Mouse (Mus musculus) embryonic facial prominence, embryonic 11.5 days (tissue): ENCODE data around the gene Mrpl51. TPM values are rescaled to one million over a fixed set of nuclear protein-coding genes. Genes with fewer than 3 reads are reported as not detected.

Experiments used
- ATAC-seq: fragments of 200-750 bp; cut with Nextera tagmentation; replicated peaks from 2 replicates; pipeline ENCODE4 v1.8.0; 2017; ENCODE audit warnings: low read depth; ENCODE audit not compliant: insufficient number of reproducible peaks, low FRiP score, low TSS enrichment
- DNase-seq: peaks from one replicate; pipeline ENCODE4 v3.0.0-alpha.2; 2015; ENCODE audit warnings: low spot score
- H3K27ac ChIP-seq: fragments of 300-500 bp; sonication (generic); replicated peaks from 2 replicates; pipeline ENCODE4 v1.5.1; 2014; ENCODE audit warnings: mild to moderate bottlenecking, low read depth, low read length, control low read depth
- H3K27me3 ChIP-seq: fragments of 300-500 bp; sonication (generic); 2 replicates; pipeline ENCODE4 v1.6.1; 2014; ENCODE audit warnings: mild to moderate bottlenecking, low read length, moderate library complexity, mixed read lengths; ENCODE audit not compliant: control insufficient read depth, insufficient read depth
- H3K36me3 ChIP-seq: fragments of 300-500 bp; sonication (generic); replicated peaks from 2 replicates; pipeline ENCODE4 v1.6.1; 2014; ENCODE audit warnings: low read depth, mild to moderate bottlenecking, low read length, moderate library complexity, mixed read lengths; ENCODE audit not compliant: control insufficient read depth, insufficient read depth
- H3K4me1 ChIP-seq: fragments of 300-500 bp; sonication (generic); 2 replicates; pipeline ENCODE4 v1.6.1; 2014; ENCODE audit warnings: low read length, mixed read lengths; ENCODE audit not compliant: control insufficient read depth, insufficient read depth
- H3K4me2 ChIP-seq: fragments of 300-500 bp; sonication (generic); 2 replicates; pipeline ENCODE4 v1.6.1; 2014; ENCODE audit warnings: low read depth, mild to moderate bottlenecking, control low read depth, low read length, moderate library complexity
- H3K4me3 ChIP-seq: fragments of 300-500 bp; sonication (generic); 2 replicates; pipeline ENCODE4 v1.5.1; 2014; ENCODE audit warnings: low read depth, low read length, control low read depth
- H3K9ac ChIP-seq: fragments of 300-500 bp; sonication (generic); replicated peaks from 2 replicates; pipeline ENCODE4 v1.6.1; 2014; ENCODE audit warnings: mild to moderate bottlenecking, control low read depth, low read length
- H3K9me3 ChIP-seq: fragments of 300-500 bp; sonication (generic); replicated peaks from 2 replicates; pipeline ENCODE4 v1.6.1; 2016; ENCODE audit warnings: mild to moderate bottlenecking, low read length, inconsistent platforms, mixed read lengths; ENCODE audit not compliant: control insufficient read depth
- WGBS: fragments of 180-500 bp; shearing (Covaris S2); extraction: QIAGEN DNeasy Blood & Tissue Kit; methylation state at CpG from one replicate; pipeline ENCODE4 v1.1.7; 2014; 5-methylcytosine and 5-hydroxymethylcytosine counted together
- polyA plus RNA-seq: library from polyadenylated mRNA; unstranded; fragments of >200 nt; fragmentation: Nextera tagmentation; extraction: Ambion mirVana; gene quantifications from 2 replicates; pipeline ENCODE4 v1.2.1, GENCODE M21; 2014

The Mrpl51 gene
- polyA plus RNA-seq, 1 experiment from 2014 or later, result 205 TPM

DNA sequence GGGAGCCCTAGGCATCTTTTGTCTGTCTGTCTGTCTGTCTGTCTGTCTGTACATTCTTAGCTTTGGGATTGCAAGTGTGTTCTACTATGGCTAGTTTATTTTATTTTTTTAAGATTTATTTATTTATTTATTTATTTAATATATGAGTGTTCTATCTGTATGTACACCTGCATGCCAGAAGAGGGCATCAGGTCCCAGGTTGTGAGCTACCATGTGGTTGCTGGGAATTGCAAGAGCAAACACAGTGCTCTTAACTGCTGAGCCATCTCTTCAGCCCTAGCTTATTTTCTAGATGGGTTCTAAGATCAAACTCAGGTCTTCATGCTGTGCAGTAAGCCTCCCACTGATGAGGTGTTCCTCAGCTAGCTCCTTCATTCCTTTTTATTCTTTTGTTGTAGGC is 37.1 kb upstream of the Mrpl51 start:
- DNase-seq (peak; percentile 35), ATAC-seq (no peak)
- Histone ChIP-seq H3K36me3 (no peaks in the 10 kb centered on the region), H3K4me3 (no peak overlapping the region), H3K4me2 (no peak overlapping the region), H3K27me3 (no peaks in the 10 kb centered on the region), H3K27ac (no peak overlapping the region), H3K9me3 (no peaks in the 10 kb centered on the region), H3K9ac (no peak overlapping the region), H3K4me1 (no peaks in the 10 kb centered on the region)

DNA sequence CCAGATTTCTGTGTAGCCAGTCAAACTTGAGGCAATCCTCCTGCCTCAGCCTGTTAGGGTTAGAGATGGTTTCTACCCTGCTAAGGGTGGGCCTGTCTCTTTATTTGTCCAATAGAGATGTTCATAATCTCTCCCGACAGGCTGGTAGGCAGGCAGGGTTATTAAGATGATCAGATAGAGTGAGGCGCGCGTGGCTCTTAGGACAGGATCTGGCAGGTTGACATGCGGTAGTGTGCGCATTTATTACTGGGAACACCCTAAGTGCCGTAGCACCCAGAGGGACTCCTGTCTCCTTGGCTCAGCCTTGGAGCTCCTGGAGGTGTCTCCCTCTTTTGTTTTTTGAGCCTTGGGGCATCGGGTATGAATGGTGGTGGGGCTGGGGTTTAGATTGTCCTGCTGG is 36.3 kb upstream of the Mrpl51 start:
- no peak overlapping the region for H3K27ac ChIP-seq
- no peak overlapping the region for H3K4me2 ChIP-seq
- no peaks in the 10 kb centered on the region for H3K27me3 ChIP-seq
- WGBS, result 91% methylated on average over 8 of the region's 8 CpGs
- H3K9me3 ChIP-seq, result no peaks in the 10 kb centered on the region
- no peak for DNase-seq
- no peak for ATAC-seq
- H3K4me3 ChIP-seq, result no peak overlapping the region
- no peak overlapping the region for H3K9ac ChIP-seq
- no peaks in the 10 kb centered on the region for H3K4me1 ChIP-seq
- H3K36me3 ChIP-seq, result no peaks in the 10 kb centered on the region

DNA sequence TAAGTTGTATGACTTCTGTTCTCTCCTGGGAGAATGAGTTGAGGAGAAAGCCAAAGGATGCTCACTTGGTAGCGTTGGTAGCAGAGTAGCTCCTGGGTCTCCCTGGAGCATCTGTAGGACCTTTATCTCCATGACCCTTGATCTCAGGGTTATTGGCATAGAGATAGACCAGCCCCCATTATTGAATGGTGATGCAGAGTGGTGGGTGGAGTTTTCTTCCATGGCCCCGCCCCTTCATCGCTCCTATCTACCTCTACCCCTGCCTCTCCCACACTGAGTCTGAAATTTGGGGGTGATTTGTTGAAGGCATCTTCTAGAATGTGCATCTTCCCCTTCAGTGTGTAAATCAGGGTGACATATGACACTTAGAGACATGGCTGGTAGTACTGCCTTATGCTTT is 35.1 kb upstream of the Mrpl51 start:
- Histone ChIP-seq H3K4me2 (no peak overlapping the region), H3K27ac (no peak overlapping the region), H3K4me1 (no peaks in the 10 kb centered on the region; the same call in 1 of the 2 replicates), H3K4me3 (no peak overlapping the region), H3K9me3 (no peaks in the 10 kb centered on the region), H3K36me3 (no peaks in the 10 kb centered on the region; the same call in 1 of the 2 replicates), H3K9ac (no peak overlapping the region), H3K27me3 (no peaks in the 10 kb centered on the region)
- DNase-seq (no peak), ATAC-seq (no peak)
- WGBS, result 85% methylated on average over 3 of the region's 3 CpGs

DNA sequence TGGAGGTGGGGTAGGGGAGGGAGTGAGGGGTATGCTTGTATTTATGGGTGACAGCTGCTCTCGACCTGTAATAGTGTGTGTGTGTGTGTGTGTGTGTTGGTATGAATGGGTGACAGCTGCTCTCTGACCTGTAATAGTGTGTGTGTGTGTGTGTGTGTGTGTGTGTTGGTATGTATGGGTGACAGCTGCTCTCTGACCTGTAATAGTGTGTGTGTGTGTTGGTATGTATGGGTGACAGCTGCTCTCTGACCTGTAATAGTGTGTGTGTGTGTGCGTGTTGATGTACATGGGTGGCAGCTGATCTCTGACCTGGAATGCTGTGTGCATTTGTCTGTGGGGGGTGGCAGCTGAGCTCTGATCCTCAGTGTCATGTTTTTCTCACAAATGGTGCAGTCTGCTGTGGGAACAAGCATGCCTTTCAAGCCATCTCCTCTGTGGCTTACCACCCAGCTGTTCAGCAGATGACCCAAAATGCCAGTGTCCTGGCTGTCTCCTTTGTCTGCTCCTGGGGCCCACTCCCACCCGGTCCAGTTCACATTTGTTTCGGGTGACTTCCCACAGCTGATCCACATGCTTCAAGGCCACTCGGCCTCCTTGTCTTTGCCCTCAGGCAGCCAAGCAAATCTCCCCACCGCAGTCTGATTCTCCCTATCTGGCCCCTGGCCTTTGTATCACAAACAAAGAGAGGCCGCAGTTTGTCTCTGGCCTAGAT is 34.5 kb upstream of the Mrpl51 start:
- Histone ChIP-seq H3K4me2 (no peak overlapping the region), H3K27me3 (no peaks in the 10 kb centered on the region), H3K9me3 (no peaks in the 10 kb centered on the region), H3K4me1 (no peaks in the 10 kb centered on the region; the same call in 1 of the 2 replicates), H3K9ac (no peak overlapping the region), H3K36me3 (no peaks in the 10 kb centered on the region; the same call in 1 of the 2 replicates), H3K27ac (no peak overlapping the region), H3K4me3 (no peak overlapping the region)
- WGBS, result 51% methylated on average over 7 of the region's 7 CpGs
- DNase-seq (no peak), ATAC-seq (peak; percentile 27)

DNA sequence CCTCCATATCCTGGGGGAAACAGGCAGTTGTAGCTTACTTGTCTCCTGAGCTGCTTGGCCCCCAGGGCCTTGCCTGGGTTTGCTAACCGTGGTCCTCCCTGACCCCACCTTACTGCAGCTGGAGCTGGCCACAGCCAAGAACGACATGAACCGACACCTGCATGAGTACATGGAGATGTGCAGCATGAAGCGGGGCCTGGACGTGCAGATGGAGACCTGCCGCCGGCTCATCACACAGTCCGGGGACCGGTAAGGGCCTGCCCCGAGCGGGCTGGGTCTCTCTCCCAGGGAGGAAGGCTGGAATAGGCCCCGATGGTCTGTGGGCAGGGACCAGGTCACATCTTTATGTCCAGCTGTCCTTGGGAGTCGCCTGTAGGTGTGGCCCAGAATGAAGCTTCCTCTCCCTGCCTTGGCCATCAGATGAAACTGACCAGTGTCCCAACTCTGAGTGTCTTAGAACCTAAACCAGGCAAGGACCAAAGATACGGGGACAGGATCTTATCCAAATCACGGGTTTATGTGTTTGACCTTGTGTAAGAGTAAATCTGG is 32.6 kb upstream of the Mrpl51 start:
- Histone ChIP-seq H3K27ac (no peak overlapping the region), H3K4me2 (no peak overlapping the region), H3K36me3 (no peaks in the 10 kb centered on the region; the same call in 1 of the 2 replicates), H3K9me3 (no peaks in the 10 kb centered on the region), H3K4me3 (no peak overlapping the region), H3K4me1 (peaks cover 2% of the 10 kb centered on the region), H3K9ac (no peak overlapping the region), H3K27me3 (no peaks in the 10 kb centered on the region)
- ATAC-seq, result no peak
- 87% methylated on average over 15 of the region's 15 CpGs for WGBS
- no peak for DNase-seq

DNA sequence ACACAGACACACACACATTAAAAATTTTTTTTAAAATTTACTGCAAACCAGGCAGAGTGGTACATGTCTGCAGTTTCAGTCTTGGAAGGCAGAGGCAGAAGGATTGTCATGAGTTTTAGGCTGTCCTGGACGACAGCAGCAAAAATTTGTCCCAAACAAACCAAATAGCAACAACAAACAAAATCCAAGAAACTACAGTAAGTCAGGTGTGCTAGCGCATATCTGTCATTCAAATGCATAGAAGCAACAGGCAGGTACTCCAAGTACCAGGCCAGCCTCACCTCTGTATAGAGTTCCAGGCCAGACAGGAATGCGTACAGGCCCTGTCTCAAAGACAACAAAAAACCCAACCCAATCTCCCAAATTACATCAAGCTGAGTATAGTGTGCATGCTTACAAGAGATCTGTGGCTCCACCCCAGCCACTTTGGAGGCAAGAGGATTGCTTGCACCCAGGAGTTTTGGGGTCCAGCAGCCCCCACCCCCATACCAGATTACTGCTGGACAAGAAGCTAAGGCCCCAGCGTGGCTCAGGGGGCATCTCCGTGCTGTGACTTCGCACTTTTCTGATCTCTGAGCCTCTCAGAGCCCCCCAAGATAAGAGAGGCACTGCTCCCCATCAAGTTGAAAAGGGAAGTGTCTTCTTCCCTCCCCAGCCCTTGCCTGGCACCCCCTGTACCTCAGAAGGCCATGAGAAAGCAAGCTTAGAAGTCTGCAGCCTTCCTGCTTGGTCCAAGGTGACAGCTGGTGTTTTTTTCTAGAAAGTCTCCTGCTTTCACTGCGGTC is 31.6 kb upstream of the Mrpl51 start:
- Histone ChIP-seq H3K4me1 (peaks cover 2% of the 10 kb centered on the region), H3K4me2 (no peak overlapping the region), H3K27ac (no peak overlapping the region), H3K9me3 (no peaks in the 10 kb centered on the region), H3K4me3 (no peak overlapping the region), H3K36me3 (no peaks in the 10 kb centered on the region; the same call in 1 of the 2 replicates), H3K27me3 (no peaks in the 10 kb centered on the region), H3K9ac (no peak overlapping the region)
- ATAC-seq (no peak), DNase-seq (no peak)
- WGBS, result 85% methylated on average over 7 of the region's 7 CpGs

DNA sequence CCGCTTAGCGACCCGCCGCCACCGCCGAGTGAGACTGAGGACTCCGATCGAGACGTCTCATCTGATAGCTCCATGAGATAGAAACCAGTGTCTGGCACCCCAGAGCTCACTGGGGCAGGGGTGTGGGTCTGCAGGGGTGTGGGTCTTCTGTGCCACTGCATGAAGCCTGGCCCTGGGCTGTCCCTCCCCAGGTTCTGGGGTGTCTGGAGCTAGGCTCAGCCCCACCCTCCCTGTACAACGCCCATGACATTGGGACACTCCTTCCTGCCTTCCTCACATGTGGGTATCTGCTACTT is 31.1 kb upstream of the Mrpl51 start:
- ATAC-seq (no peak), DNase-seq (no peak)
- H3K4me2 ChIP-seq, result no peak overlapping the region
- no peaks in the 10 kb centered on the region for H3K27me3 ChIP-seq
- H3K27ac ChIP-seq, result no peak overlapping the region
- no peak overlapping the region for H3K4me3 ChIP-seq
- peaks cover 2% of the 10 kb centered on the region for H3K4me1 ChIP-seq
- no peaks in the 10 kb centered on the region for H3K9me3 ChIP-seq
- no peaks in the 10 kb centered on the region; the same call in 1 of the 2 replicates for H3K36me3 ChIP-seq
- H3K9ac ChIP-seq, result no peak overlapping the region
- WGBS, result 79% methylated on average over 10 of the region's 10 CpGs
